Mouse (Mus musculus): ENCODE results near the gene Olfr460. TPM values are rescaled to one million over a fixed set of nuclear protein-coding genes. Genes with fewer than 3 reads are reported as not detected.

Olfr460 gene
- polyA plus RNA-seq (2014; fragmentation: Nextera tagmentation; extraction: Ambion mirVana), result not detected in 2 replicates

- no peak within 1 kb of the TSS for H3K27ac ChIP-seq (ENCODE audit: low read length)
- no peaks in the 10 kb centered on the region for H3K9me3 ChIP-seq (ENCODE audit: control insufficient read depth, low read depth, low read length)
- no peaks in the 10 kb centered on the region for H3K36me3 ChIP-seq (ENCODE audit: control insufficient read depth, insufficient read depth, low read length)
- WGBS, result 80% methylated on average over 3 of the region's 3 CpGs
- no peaks in the 10 kb centered on the region for H3K27me3 ChIP-seq (ENCODE audit: control insufficient read depth, insufficient read depth, low read length)
- no peak within 1 kb of the TSS for H3K9ac ChIP-seq (replicated peaks; ENCODE audit: low read depth, low read length)
- ATAC-seq (ENCODE audit: insufficient number of reproducible peaks, insufficient read depth, low FRiP score, low read depth), result no peak
- H3K4me3 ChIP-seq (ENCODE audit: low read depth, low read length), result no peak within 1 kb of the TSS
- no peak within 1 kb of the TSS for H3K4me2 ChIP-seq (replicated peaks; ENCODE audit: low read depth, low read length)
- H3K4me1 ChIP-seq (ENCODE audit: control insufficient read depth, insufficient read depth, low read length), result no peaks in the 10 kb centered on the region
Observed at GRCm38 (mm10) chr6:40569187-40569586, at the start of gene Olfr460. TSS of gene Olfr460 (plus strand) at chr6:40569487.

GRCm38 (mm10) chr6:40544690-40545089, 24.6 kb upstream of the Olfr460 start:
- no peak overlapping the region for H3K9ac ChIP-seq (replicated peaks; ENCODE audit: low read depth, low read length)
- ATAC-seq (ENCODE audit: insufficient number of reproducible peaks, insufficient read depth, low FRiP score, low read depth), result no peak
- H3K4me3 ChIP-seq (ENCODE audit: low read depth, low read length), result no peak overlapping the region
- no peaks in the 10 kb centered on the region for H3K4me1 ChIP-seq (ENCODE audit: control insufficient read depth, insufficient read depth, low read length)
- no peak overlapping the region for H3K27ac ChIP-seq (ENCODE audit: low read length)
- 82% methylated on average over 10 of the region's 10 CpGs for WGBS
- no peak overlapping the region for H3K4me2 ChIP-seq (replicated peaks; ENCODE audit: low read depth, low read length)
- no peaks in the 10 kb centered on the region for H3K36me3 ChIP-seq (ENCODE audit: control insufficient read depth, insufficient read depth, low read length)
- no peaks in the 10 kb centered on the region for H3K27me3 ChIP-seq (ENCODE audit: control insufficient read depth, insufficient read depth, low read length)
- no peaks in the 10 kb centered on the region for H3K9me3 ChIP-seq (ENCODE audit: control insufficient read depth, low read depth, low read length)

GRCm38 (mm10) chr6:40554950-40555349, 14.3 kb upstream of the Olfr460 start, which contains the start of gene Olfr461:
TSS of gene Olfr461 (minus strand) at chr6:40555050.
- no peaks in the 10 kb centered on the region for H3K27me3 ChIP-seq (ENCODE audit: control insufficient read depth, insufficient read depth, low read length)
- no peak within 1 kb of the TSS for H3K4me3 ChIP-seq (ENCODE audit: low read depth, low read length)
- H3K9me3 ChIP-seq (ENCODE audit: control insufficient read depth, low read depth, low read length), result no peaks in the 10 kb centered on the region
- H3K9ac ChIP-seq (replicated peaks; ENCODE audit: low read depth, low read length), result no peak within 1 kb of the TSS
- H3K4me1 ChIP-seq (ENCODE audit: control insufficient read depth, insufficient read depth, low read length), result no peaks in the 10 kb centered on the region
- WGBS, result 85% methylated on average over 2 of the region's 2 CpGs
- no peak for ATAC-seq (ENCODE audit: insufficient number of reproducible peaks, insufficient read depth, low FRiP score, low read depth)
- H3K36me3 ChIP-seq (ENCODE audit: control insufficient read depth, insufficient read depth, low read length), result no peaks in the 10 kb centered on the region
- no peak within 1 kb of the TSS for H3K4me2 ChIP-seq (replicated peaks; ENCODE audit: low read depth, low read length)
- H3K27ac ChIP-seq (ENCODE audit: low read length), result no peak within 1 kb of the TSS

- no peak overlapping the region for H3K4me2 ChIP-seq (replicated peaks; ENCODE audit: low read depth, low read length)
- H3K36me3 ChIP-seq (ENCODE audit: control insufficient read depth, insufficient read depth, low read length), result no peaks in the 10 kb centered on the region
- H3K27me3 ChIP-seq (ENCODE audit: control insufficient read depth, insufficient read depth, low read length), result no peaks in the 10 kb centered on the region
- no peak for ATAC-seq (ENCODE audit: insufficient number of reproducible peaks, insufficient read depth, low FRiP score, low read depth)
- H3K4me1 ChIP-seq (ENCODE audit: control insufficient read depth, insufficient read depth, low read length), result no peaks in the 10 kb centered on the region
- 64% methylated on average over 3 of the region's 3 CpGs for WGBS
- H3K27ac ChIP-seq (ENCODE audit: low read length), result no peak overlapping the region
- no peaks in the 10 kb centered on the region for H3K9me3 ChIP-seq (ENCODE audit: control insufficient read depth, low read depth, low read length)
- no peak overlapping the region for H3K9ac ChIP-seq (replicated peaks; ENCODE audit: low read depth, low read length)
- no peak overlapping the region for H3K4me3 ChIP-seq (ENCODE audit: low read depth, low read length)
Observed at GRCm38 (mm10) chr6:40573618-40574017, 4.3 kb downstream of the Olfr460 start.

- Histone ChIP-seq H3K36me3 (ENCODE audit: control insufficient read depth, insufficient read depth, low read length) (no peaks in the 10 kb centered on the region), H3K4me1 (ENCODE audit: control insufficient read depth, insufficient read depth, low read length) (no peaks in the 10 kb centered on the region), H3K4me3 (ENCODE audit: low read depth, low read length) (no peak overlapping the region), H3K27me3 (ENCODE audit: control insufficient read depth, insufficient read depth, low read length) (no peaks in the 10 kb centered on the region), H3K4me2 (replicated peaks; ENCODE audit: low read depth, low read length) (no peak overlapping the region), H3K27ac (ENCODE audit: low read length) (no peak overlapping the region), H3K9me3 (ENCODE audit: control insufficient read depth, low read depth, low read length) (no peaks in the 10 kb centered on the region), H3K9ac (replicated peaks; ENCODE audit: low read depth, low read length) (no peak overlapping the region)
- WGBS, result 69% methylated on average over 1 of the region's 1 CpGs
- ATAC-seq (ENCODE audit: insufficient number of reproducible peaks, insufficient read depth, low FRiP score, low read depth), result no peak
Observed at GRCm38 (mm10) chr6:40576305-40576704, 7.0 kb downstream of the Olfr460 start.

GRCm38 (mm10) chr6:40584336-40584735, 15.0 kb downstream of the Olfr460 start:
- Histone ChIP-seq H3K4me3 (ENCODE audit: low read depth, low read length) (no peak overlapping the region), H3K4me2 (replicated peaks; ENCODE audit: low read depth, low read length) (no peak overlapping the region), H3K27me3 (ENCODE audit: control insufficient read depth, insufficient read depth, low read length) (no peaks in the 10 kb centered on the region), H3K9ac (replicated peaks; ENCODE audit: low read depth, low read length) (no peak overlapping the region), H3K4me1 (ENCODE audit: control insufficient read depth, insufficient read depth, low read length) (no peaks in the 10 kb centered on the region), H3K27ac (ENCODE audit: low read length) (no peak overlapping the region), H3K36me3 (ENCODE audit: control insufficient read depth, insufficient read depth, low read length) (no peaks in the 10 kb centered on the region), H3K9me3 (ENCODE audit: control insufficient read depth, low read depth, low read length) (no peaks in the 10 kb centered on the region)
- no peak for ATAC-seq (ENCODE audit: insufficient number of reproducible peaks, insufficient read depth, low FRiP score, low read depth)
- WGBS, result 81% methylated on average over 6 of the region's 6 CpGs

GRCm38 (mm10) chr6:40585645-40586044, 16.4 kb downstream of the Olfr460 start, which contains the start of gene Clec5a:
TSS of gene Clec5a (minus strand) at chr6:40585821.
- no peaks in the 10 kb centered on the region for H3K27me3 ChIP-seq (ENCODE audit: control insufficient read depth, insufficient read depth, low read length)
- H3K4me1 ChIP-seq (ENCODE audit: control insufficient read depth, insufficient read depth, low read length), result no peaks in the 10 kb centered on the region
- no peaks in the 10 kb centered on the region for H3K36me3 ChIP-seq (ENCODE audit: control insufficient read depth, insufficient read depth, low read length)
- no peak within 1 kb of the TSS for H3K4me2 ChIP-seq (replicated peaks; ENCODE audit: low read depth, low read length)
- no peaks in the 10 kb centered on the region for H3K9me3 ChIP-seq (ENCODE audit: control insufficient read depth, low read depth, low read length)
- no peak for ATAC-seq (ENCODE audit: insufficient number of reproducible peaks, insufficient read depth, low FRiP score, low read depth)
- no peak within 1 kb of the TSS for H3K4me3 ChIP-seq (ENCODE audit: low read depth, low read length)
- WGBS, result 72% methylated on average over 5 of the region's 5 CpGs
- H3K9ac ChIP-seq (replicated peaks; ENCODE audit: low read depth, low read length), result no peak within 1 kb of the TSS
- no peak within 1 kb of the TSS for H3K27ac ChIP-seq (ENCODE audit: low read length)

- no peak overlapping the region for H3K27ac ChIP-seq (ENCODE audit: low read length)
- no peaks in the 10 kb centered on the region for H3K4me1 ChIP-seq (ENCODE audit: control insufficient read depth, insufficient read depth, low read length)
- H3K4me3 ChIP-seq (ENCODE audit: low read depth, low read length), result no peak overlapping the region
- H3K9ac ChIP-seq (replicated peaks; ENCODE audit: low read depth, low read length), result no peak overlapping the region
- no peak overlapping the region for H3K4me2 ChIP-seq (replicated peaks; ENCODE audit: low read depth, low read length)
- ATAC-seq (ENCODE audit: insufficient number of reproducible peaks, insufficient read depth, low FRiP score, low read depth), result no peak
- WGBS, result 95% methylated on average over 2 of the region's 2 CpGs
- H3K27me3 ChIP-seq (ENCODE audit: control insufficient read depth, insufficient read depth, low read length), result no peaks in the 10 kb centered on the region
- no peaks in the 10 kb centered on the region for H3K9me3 ChIP-seq (ENCODE audit: control insufficient read depth, low read depth, low read length)
- H3K36me3 ChIP-seq (ENCODE audit: control insufficient read depth, insufficient read depth, low read length), result no peaks in the 10 kb centered on the region
Observed at GRCm38 (mm10) chr6:40588346-40588745, 19.1 kb downstream of the Olfr460 start.

- Histone ChIP-seq H3K4me2 (replicated peaks; ENCODE audit: low read depth, low read length) (no peak overlapping the region), H3K9ac (replicated peaks; ENCODE audit: low read depth, low read length) (no peak overlapping the region), H3K27me3 (ENCODE audit: control insufficient read depth, insufficient read depth, low read length) (no peaks in the 10 kb centered on the region), H3K4me3 (ENCODE audit: low read depth, low read length) (no peak overlapping the region), H3K4me1 (ENCODE audit: control insufficient read depth, insufficient read depth, low read length) (no peaks in the 10 kb centered on the region), H3K9me3 (ENCODE audit: control insufficient read depth, low read depth, low read length) (no peaks in the 10 kb centered on the region), H3K27ac (ENCODE audit: low read length) (no peak overlapping the region), H3K36me3 (ENCODE audit: control insufficient read depth, insufficient read depth, low read length) (no peaks in the 10 kb centered on the region)
- WGBS, result 72% methylated on average over 3 of the region's 3 CpGs
- no peak for ATAC-seq (ENCODE audit: insufficient number of reproducible peaks, insufficient read depth, low FRiP score, low read depth)
Observed at GRCm38 (mm10) chr6:40594804-40595550, 25.7 kb downstream of the Olfr460 start.

Measured in stomach, embryonic 14.5 days (tissue).